Mouse (Mus musculus): Measurements from ENCODE around the gene Homez.

The Homez gene

DNA sequence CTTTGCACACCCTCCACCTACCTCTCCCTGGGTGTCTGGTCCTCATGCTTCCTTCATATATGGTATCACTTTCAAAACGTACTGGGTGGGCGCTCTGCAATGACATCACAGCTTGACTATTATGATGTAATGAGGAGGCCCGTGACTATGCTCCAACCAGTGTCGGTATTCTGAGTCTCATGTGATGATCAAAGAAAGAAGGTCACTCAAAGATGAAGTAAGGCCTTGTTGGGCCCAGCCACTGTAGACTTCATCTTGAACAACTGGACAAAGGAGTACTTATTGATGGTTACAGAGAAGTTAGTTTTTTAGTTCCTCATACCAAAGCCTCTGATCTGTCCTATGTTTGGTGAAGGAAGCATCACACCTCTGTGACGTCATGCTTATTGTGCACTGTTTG is at the start of gene Homez:
Gene Homez, minus strand, starts transcription at position 101 of the 400 bp plus-strand sequence.
- no peak for DNase-seq (ENCODE audit: low read depth, low spot score)

GRCm38 (mm10) chr14:54920076-54920685 is 49.4 kb upstream of the Homez start:
- no peak for DNase-seq (ENCODE audit: low read depth, low spot score)

DNA sequence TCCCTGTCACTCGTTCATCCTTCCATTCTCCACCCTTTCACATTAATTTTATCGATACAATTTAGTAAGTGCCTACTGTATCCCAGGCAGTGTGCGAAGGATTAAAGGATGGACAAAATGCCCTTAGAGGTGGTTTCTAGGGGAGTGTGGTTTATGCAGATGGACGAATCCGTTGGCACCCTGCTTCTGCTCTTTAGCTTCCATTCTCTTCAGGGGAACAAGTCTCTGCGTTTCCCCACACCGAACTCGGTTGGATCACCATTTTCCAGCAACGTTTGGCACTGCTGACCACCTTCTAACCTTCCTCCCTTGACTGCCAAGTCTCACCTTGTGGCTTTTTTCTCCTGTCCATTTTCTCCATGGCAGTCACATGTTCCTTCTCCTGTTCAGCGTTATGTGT is 42.6 kb upstream of the Homez start:
- no peak for DNase-seq (ENCODE audit: low read depth, low spot score)

GRCm38 (mm10) chr14:54912886-54913285 is 42.1 kb upstream of the Homez start, which contains the start of gene Slc22a17:
Slc22a17 (minus strand) TSS chr14:54913132.
- DNase-seq (ENCODE audit: low read depth, low spot score): no peak

- DNase-seq (ENCODE audit: low read depth, low spot score): no peak
Observed at GRCm38 (mm10) chr14:54912109-54912850, 41.5 kb upstream of the Homez start.

GRCm38 (mm10) chr14:54908682-54909081 is 37.9 kb upstream of the Homez start:
- no peak for DNase-seq (ENCODE audit: low read depth, low spot score)

GRCm38 (mm10) chr14:54903641-54904040 is 32.9 kb upstream of the Homez start:
- no peak for DNase-seq (ENCODE audit: low read depth, low spot score)

- DNase-seq (ENCODE audit: low read depth, low spot score): no peak
Observed at GRCm38 (mm10) chr14:54900383-54900782, 29.6 kb upstream of the Homez start.

GRCm38 (mm10) chr14:54897445-54897844 is 26.7 kb upstream of the Homez start:
- no peak for DNase-seq (ENCODE audit: low read depth, low spot score)

DNA sequence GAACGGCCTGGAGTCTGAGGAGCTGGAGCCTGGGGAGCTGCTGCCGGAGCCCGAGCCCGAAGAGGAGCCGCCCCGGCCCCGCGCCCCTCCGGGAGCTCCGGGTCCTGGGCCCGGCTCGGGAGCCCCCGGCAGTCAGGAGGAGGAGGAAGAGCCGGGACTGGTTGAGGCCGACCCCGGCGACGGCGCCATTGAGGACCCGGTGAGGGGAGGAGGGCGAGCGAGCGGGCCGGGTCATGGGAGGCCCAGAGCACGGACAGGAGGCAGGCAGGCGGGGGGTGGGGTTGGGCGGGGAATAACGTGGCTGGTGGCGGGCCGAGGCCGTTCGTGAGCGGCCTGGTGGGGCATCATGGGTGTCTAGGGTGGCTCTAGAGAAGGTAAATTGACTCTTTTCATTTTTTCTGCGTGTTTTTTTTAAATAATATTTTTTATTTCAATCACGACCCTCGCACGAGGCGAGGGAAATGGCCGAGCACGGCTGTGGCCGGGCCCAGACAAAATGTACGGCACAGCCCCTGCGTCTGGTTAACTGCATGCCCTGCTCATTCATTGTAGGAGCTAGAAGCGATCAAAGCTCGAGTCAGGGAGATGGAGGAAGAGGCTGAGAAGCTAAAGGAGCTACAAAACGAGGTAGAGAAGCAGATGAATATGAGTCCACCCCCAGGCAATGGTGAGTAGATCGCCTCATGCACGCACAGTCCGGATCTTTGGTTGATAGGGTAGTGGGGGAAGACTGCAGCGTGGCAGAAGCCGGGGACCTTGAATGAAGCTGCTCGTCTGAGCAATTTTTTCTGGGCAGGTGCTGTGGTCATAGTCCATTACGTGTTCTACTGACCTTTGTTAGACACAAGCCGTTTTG is 23.8 kb upstream of the Homez start:
- no peak for DNase-seq (ENCODE audit: low read depth, low spot score)

DNA sequence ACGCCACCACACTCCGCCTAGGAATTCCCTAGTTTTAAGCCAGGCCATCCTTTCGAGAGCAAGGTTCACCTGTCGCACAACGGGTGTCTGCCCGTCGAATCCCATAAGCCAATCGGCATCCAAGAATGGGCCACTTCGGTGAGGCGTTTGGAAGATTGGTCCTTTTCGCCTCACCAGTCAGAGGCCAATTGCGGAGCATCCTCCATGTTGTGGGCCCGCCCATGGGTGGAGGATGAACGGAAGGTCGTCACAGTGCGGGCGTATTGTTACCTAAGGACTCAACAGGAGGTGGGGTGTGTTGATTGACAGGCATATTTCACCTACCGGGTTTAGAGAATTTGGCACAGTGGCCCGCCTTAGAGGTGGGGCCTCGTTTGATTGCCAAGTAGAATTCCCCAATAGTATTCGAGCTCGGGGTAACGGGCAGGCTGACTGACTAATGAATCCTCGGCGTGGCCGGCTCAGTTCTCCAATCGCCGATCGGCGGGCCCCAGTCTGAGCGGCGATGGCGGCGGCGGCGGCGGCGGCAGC is 23.0 kb upstream of the Homez start:
- DNase-seq (ENCODE audit: low read depth, low spot score): peak; percentile 100

DNA sequence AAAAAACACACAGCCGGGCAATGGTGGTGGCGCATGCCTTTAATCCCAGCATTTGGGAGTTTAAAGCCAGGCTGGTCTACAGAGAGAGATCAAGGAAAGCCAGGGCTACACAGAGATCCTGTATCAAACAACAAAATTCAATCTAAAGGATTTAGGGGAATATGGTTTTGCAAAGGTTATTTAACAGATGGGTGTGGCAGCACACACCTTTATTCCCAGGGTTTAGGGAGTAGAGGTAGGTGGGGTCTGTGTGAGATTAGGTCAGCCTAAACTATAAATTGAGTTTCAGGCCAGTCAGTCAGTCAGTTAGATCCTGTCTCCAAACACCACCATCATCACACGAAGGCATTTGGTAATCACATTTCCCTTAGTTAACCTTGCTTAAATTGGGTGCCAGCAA is 21.4 kb upstream of the Homez start, which contains the start of gene Pabpn1:
Gene Pabpn1, plus strand, starts transcription at position 301 of the 400 bp plus-strand sequence.
- no peak for DNase-seq (ENCODE audit: low read depth, low spot score)

GRCm38 (mm10) chr14:54885309-54885708 is 14.5 kb upstream of the Homez start:
- DNase-seq (ENCODE audit: low read depth, low spot score): no peak

- no peak for DNase-seq (ENCODE audit: low read depth, low spot score)
Observed at GRCm38 (mm10) chr14:54884022-54884712, 13.4 kb upstream of the Homez start.

DNA sequence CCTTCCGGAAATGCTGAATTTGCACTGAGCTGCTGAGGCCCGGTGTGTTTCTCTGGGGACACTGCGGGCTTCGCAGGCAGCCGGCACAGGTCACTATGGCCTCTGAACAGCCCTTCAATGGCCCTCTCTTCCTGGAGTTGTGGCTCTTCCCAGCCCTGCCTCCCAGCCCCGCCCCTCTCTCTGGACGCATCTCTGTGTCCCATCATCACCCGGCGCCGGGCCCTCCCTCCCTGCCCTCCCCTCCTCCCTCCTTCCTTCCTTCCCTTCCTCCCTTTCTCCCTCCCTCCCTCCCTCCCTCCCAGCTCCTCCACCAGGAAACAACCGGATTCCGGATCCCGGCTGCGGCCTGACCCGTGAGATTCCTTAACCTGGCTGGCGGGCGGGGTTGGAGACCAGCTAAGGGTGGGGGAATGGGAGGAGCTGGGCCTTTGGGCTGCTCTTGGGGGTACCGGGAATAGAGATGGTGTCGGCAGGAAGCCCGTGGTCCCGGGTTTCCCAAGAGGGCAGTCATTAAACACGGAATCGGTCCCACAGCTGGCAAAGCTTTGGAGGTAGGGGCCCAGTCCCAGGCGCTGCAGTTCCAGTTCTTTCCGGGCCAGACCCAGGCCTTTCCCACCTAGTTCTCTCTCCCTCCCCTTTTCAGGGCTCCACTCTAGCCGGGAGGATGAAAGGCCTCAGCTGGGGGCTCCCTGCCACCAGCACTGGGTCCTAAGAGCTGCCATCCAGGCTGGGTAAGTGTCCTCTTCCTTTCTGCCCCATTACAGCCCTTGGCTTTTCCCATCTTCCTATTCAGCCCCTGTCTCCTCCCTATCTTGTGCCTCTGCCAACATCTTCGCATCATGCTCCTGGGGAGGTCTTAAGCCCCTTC is 12.6 kb upstream of the Homez start, which contains the start of the genes Bcl2l2 and Gm20521:
Gene Bcl2l2, plus strand, starts transcription at position 224 of the 868 bp plus-strand sequence.
Gene Gm20521, plus strand, starts transcription at position 288 of the 868 bp plus-strand sequence.
- no peak for DNase-seq (ENCODE audit: low read depth, low spot score)

GRCm38 (mm10) chr14:54877048-54877715 is 6.4 kb upstream of the Homez start, which contains the start of gene Ppp1r3e:
Ppp1r3e (minus strand) TSS chr14:54877550.
- no peak for DNase-seq (ENCODE audit: low read depth, low spot score)

DNA sequence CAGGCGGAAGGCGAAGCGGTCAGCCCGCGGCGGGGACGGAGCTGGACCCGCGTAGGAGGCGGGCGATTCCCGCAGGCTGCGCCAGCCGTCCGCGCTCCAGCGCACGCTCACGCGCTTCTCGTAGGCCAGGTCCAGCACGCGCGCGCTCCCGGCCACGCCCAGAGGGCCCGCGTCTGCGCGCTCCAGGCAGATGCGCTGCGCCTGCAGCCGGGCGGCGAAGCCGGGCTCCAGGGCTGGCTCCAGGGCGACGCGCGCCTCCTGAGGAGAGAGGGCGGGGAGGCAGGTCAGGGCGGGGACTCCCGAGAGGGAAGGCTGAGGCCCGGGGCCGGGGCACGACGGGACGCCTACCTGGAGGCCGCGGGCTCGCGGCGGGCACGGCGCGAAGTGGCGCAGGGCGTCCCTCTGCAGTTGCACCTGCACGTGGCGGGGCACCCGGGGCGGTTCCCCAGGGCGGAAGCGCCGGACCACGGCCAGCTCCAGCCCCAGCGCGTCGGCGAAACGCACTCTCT is 5.8 kb upstream of the Homez start:
- DNase-seq (ENCODE audit: low read depth, low spot score): peak; percentile 68

DNA sequence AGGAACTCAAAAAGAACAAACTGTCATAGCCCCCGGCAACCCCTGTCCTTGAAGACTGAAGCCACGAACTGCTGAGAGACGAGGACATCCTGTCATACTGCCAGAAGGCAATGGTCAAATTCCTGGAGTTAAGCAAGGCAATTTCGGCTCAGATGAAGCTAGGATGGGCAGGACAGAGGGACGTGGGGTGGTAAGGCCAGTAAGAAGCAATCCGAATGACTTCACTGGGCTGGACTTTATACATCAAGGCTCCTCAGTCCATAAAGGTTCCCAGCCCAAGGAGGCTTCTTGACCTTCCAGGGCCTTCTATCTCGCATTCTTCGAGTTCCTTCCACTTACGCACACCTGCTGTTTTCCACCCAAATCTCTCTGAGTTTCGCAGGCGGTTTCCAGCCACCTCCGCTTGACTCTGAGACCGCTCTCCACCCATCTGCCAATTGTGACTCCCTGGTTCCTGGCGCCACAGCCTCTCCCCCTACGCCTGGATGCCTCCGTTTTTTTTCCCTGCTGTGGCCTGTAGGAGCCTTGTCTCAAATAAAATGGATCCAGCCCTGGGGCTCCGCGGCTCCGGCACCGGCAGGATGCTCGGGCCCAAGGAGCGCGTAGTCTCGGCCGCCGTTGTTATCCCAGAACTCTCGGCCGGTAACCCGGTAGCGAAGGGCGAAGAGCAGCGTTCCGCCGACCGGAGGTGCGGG is 5.2 kb upstream of the Homez start:
- DNase-seq (ENCODE audit: low read depth, low spot score): no peak

DNA sequence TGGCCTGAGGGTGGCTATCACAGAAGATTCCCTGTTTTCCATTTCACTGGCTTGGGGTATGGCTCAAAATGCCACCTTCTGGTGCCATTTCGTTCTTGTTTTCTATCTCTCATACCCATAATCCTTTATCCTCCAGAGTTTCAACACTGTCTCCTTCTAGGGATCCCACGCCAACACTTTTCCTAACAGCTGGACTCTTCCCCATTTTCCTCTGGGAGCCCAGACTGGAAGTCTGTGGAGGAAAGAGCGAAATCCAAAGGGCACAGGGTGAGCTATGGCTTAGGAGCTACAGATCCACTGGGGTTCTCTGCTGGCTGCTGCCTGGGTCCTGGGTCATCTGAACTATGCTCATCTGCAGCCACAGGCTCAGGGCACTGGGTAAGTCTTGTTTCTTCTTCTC is 3.4 kb upstream of the Homez start:
- no peak for DNase-seq (ENCODE audit: low read depth, low spot score)
